Mouse (Mus musculus) kidney, adult 2 months (tissue): Measurements from ENCODE around the gene Csnk2b. TPM values are rescaled to one million over a fixed set of nuclear protein-coding genes. Genes with fewer than 3 reads are reported as not detected.

Experiments
- DNase-seq: peaks from one replicate; pipeline ENCODE4 v3.0.0; 2021
- H3K27ac ChIP-seq: fragments of 200-500 bp; 2 replicates; pipeline ENCODE4 v1.5.1; 2012; ENCODE audit warnings: low read depth, low read length, control low read depth, inconsistent platforms; ENCODE audit not compliant: insufficient read depth
- H3K27me3 ChIP-seq: fragments of 200-500 bp; replicated peaks from 2 replicates; pipeline ENCODE4 v1.6.1; 2012; ENCODE audit warnings: mild to moderate bottlenecking, moderate library complexity, low read length, inconsistent platforms; ENCODE audit not compliant: control insufficient read depth, insufficient read depth
- H3K36me3 ChIP-seq: fragments of 200-500 bp; 2 replicates; pipeline ENCODE4 v1.6.1; 2012; ENCODE audit warnings: mild to moderate bottlenecking, moderate library complexity, low read length, inconsistent platforms; ENCODE audit not compliant: control insufficient read depth, insufficient read depth
- H3K4me1 ChIP-seq: fragments of 200-500 bp; 2 replicates; pipeline ENCODE4 v1.6.1; 2011; ENCODE audit warnings: low read length; ENCODE audit not compliant: control insufficient read depth, insufficient read depth
- H3K4me3 ChIP-seq: fragments of 200-500 bp; 2 replicates; pipeline ENCODE4 v1.5.1; 2011; ENCODE audit warnings: mild to moderate bottlenecking, low read depth, low read length, control low read depth; ENCODE audit not compliant: insufficient read depth
- CTCF ChIP-seq: fragments of 200-500 bp; conservative IDR thresholded peaks from 2 replicates; pipeline ENCODE4 v1.5.1; 2011; ENCODE audit warnings: low read depth, mild to moderate bottlenecking, control low read depth, low read length, moderate library complexity, mixed read lengths; ENCODE audit not compliant: insufficient read depth, insufficient read length
- POLR2A ChIP-seq: fragments of 200-500 bp; IDR thresholded peaks from one replicate; pipeline ENCODE4 v1.6.1; 2011; ENCODE audit warnings: low read depth, low read length, control low read depth
- WGBS: fragments of 180-500 bp; shearing (Covaris S2); methylation state at CpG from one replicate; pipeline ENCODE4 v1.1.7; 2018; 5-methylcytosine and 5-hydroxymethylcytosine counted together
- polyA plus RNA-seq: library from polyadenylated mRNA; depleted of rRNA; stranded (reverse); fragments of >200 nt; gene quantifications from 2 replicates; pipeline ENCODE4 v1.2.3, GENCODE M21; 2012; rRNA removed

Gene Csnk2b
- polyA plus RNA-seq, 1 experiment = 474 TPM

DNA sequence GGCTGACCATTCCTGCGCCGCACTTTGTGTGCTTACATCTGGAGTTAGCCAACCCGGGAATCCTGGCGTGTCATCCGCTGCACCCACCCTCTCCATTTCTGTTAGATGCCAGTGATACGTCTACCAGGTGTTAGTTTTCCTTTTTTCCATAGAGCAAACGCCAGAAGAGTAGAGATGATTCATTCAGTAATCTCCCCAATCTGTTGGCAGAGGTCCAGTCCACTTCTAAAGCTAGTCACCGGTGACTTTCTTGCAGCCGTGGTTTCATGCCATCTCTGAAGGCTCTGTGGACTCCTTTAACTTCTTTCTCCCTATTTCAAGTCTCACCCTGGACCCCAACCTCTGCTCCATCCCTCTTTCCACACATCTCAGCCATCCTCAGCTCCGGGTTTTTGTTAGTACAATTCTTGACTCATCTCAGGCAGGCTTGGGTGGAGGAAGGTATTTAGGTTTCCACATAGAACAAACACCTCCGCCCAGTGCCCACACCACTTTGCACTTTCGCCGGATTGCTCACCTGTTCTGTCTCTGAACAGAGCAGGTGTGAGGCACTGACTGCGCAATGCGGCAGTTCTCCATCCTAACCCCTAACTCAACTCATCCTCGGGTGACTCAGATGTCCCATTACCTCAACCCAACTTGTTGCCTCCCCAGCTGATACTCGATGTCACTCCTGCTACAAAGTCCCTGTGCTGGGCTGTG lies 53.5 kb downstream of the Csnk2b start:
- no peaks in the 10 kb centered on the region for H3K36me3 ChIP-seq
- no peaks in the 10 kb centered on the region for H3K27me3 ChIP-seq
- H3K4me1 ChIP-seq = no peaks in the 10 kb centered on the region; the same call in 1 of the 2 replicates
- 76% methylated on average over 17 of the region's 17 CpGs for WGBS
- no peak overlapping the region for H3K4me3 ChIP-seq
- H3K27ac ChIP-seq = no peak overlapping the region
- no peak for TF ChIP-seq POLR2A
- TF ChIP-seq CTCF = no peak
- DNase-seq = no peak

Other genes with a start within 250 kb of the Csnk2b start
- 9.4 and 10.8 TPM in 2 replicates for gene Zbtb12, start 242.6 kb downstream of the Csnk2b start, polyA plus RNA-seq
- 0.05 TPM in 1 of 2 replicates, not detected in the other for gene Gm20547, start 240.0 kb downstream of the Csnk2b start, polyA plus RNA-seq
- 62.9 and 73.4 TPM in 2 replicates for gene C2, start 223.8 kb downstream of the Csnk2b start, polyA plus RNA-seq
- gene Ehmt2, start 223.6 kb downstream of the Csnk2b start, polyA plus RNA-seq = 134 and 169 TPM in 2 replicates
- gene Slc44a4, start 207.6 kb downstream of the Csnk2b start, polyA plus RNA-seq = 73.5 and 88.1 TPM in 2 replicates
- 448 and 498 TPM in 2 replicates for gene Neu1, start 190.8 kb downstream of the Csnk2b start, polyA plus RNA-seq
- gene Hspa1b, start 162.8 kb downstream of the Csnk2b start, polyA plus RNA-seq = 38.8 and 56.5 TPM in 2 replicates
- not detected in 2 replicates for gene Gm20481, start 152.1 kb downstream of the Csnk2b start, polyA plus RNA-seq
- gene Hspa1a, start 149.9 kb downstream of the Csnk2b start, polyA plus RNA-seq = 23.4 and 31.5 TPM in 2 replicates
- 0.33 and 0.58 TPM in 2 replicates for gene Hspa1l, start 149.3 kb downstream of the Csnk2b start, polyA plus RNA-seq
- 70.2 and 88.2 TPM in 2 replicates for gene Lsm2, start 140.2 kb downstream of the Csnk2b start, polyA plus RNA-seq
- gene Vars, start 121.1 kb downstream of the Csnk2b start, polyA plus RNA-seq = 52.5 and 64.5 TPM in 2 replicates
- gene Vwa7, start 105.5 kb downstream of the Csnk2b start, polyA plus RNA-seq = 0.80 and 0.89 TPM in 2 replicates
- gene Sapcd1, start 94.0 kb downstream of the Csnk2b start, polyA plus RNA-seq = 0.69 and 0.77 TPM in 2 replicates
- gene Msh5, start 75.3 kb downstream of the Csnk2b start, polyA plus RNA-seq = 1.6 and 2.4 TPM in 2 replicates
- 105 and 117 TPM in 2 replicates for gene Clic1, start 72.1 kb downstream of the Csnk2b start, polyA plus RNA-seq
- 37.7 and 41.0 TPM in 2 replicates for gene Ddah2, start 63.0 kb downstream of the Csnk2b start, polyA plus RNA-seq
- gene Ly6g6c, start 56.7 kb downstream of the Csnk2b start, polyA plus RNA-seq = 0.13 and 0.16 TPM in 2 replicates
- 0.46 and 0.66 TPM in 2 replicates for gene Mpig6b, start 55.9 kb downstream of the Csnk2b start, polyA plus RNA-seq
- 2.1 and 2.5 TPM in 2 replicates for gene Ly6g6e, start 45.2 kb downstream of the Csnk2b start, polyA plus RNA-seq
- 8.1 and 8.9 TPM in 2 replicates for gene Ly6g6d, start 44.0 kb downstream of the Csnk2b start, polyA plus RNA-seq
- not detected in 2 replicates for gene Ly6g6f, start 36.4 kb downstream of the Csnk2b start, polyA plus RNA-seq
- gene Abhd16a, start 32.8 kb downstream of the Csnk2b start, polyA plus RNA-seq = 156 and 217 TPM in 2 replicates
- gene Ly6g5c, start 13.8 kb downstream of the Csnk2b start, polyA plus RNA-seq = not detected in 2 replicates
- gene Ly6g5b, start 6.6 kb downstream of the Csnk2b start, polyA plus RNA-seq = 0.81 and 1.0 TPM in 2 replicates
- gene Gpank1, start 598 bp downstream of the Csnk2b start, polyA plus RNA-seq = 15.1 and 15.5 TPM in 2 replicates
- 10.7 and 12.9 TPM in 2 replicates for gene D17H6S53E, start 4.3 kb upstream of the Csnk2b start, polyA plus RNA-seq
- gene Apom, start 10.0 kb upstream of the Csnk2b start, polyA plus RNA-seq = 138 and 157 TPM in 2 replicates
- 145 and 160 TPM in 2 replicates for gene Bag6, start 13.1 kb upstream of the Csnk2b start, polyA plus RNA-seq
- 237 and 272 TPM in 2 replicates for gene Prrc2a, start 42.8 kb upstream of the Csnk2b start, polyA plus RNA-seq
- 0.65 and 2.6 TPM in 2 replicates for gene Aif1, start 54.0 kb upstream of the Csnk2b start, polyA plus RNA-seq
- gene Lst1, start 66.4 kb upstream of the Csnk2b start, polyA plus RNA-seq = 9.4 and 17.7 TPM in 2 replicates
- 2.5 and 20.9 TPM in 2 replicates for gene Ltb, start 72.4 kb upstream of the Csnk2b start, polyA plus RNA-seq
- gene Tnf, start 80.0 kb upstream of the Csnk2b start, polyA plus RNA-seq = 0.64 and 0.94 TPM in 2 replicates
- 0.08 and 1.1 TPM in 2 replicates for gene Lta, start 83.3 kb upstream of the Csnk2b start, polyA plus RNA-seq
- not detected in 2 replicates for gene Gm16181, start 98.8 kb upstream of the Csnk2b start, polyA plus RNA-seq
- gene Atp6v1g2, start 111.6 kb upstream of the Csnk2b start, polyA plus RNA-seq = 6.6 and 6.7 TPM in 2 replicates
- gene Nfkbil1, start 113.7 kb upstream of the Csnk2b start, polyA plus RNA-seq = 11.5 and 11.7 TPM in 2 replicates
- 203 and 206 TPM in 2 replicates for gene Ddx39b, start 119.7 kb upstream of the Csnk2b start, polyA plus RNA-seq
- gene H2-D1, start 140.7 kb upstream of the Csnk2b start, polyA plus RNA-seq = 340 and 351 TPM in 2 replicates
- gene H2-Q1, start 198.4 kb upstream of the Csnk2b start, polyA plus RNA-seq = 0.03 TPM in 1 of 2 replicates, not detected in the other
- gene H2-Q2, start 220.2 kb upstream of the Csnk2b start, polyA plus RNA-seq = 2.1 and 2.4 TPM in 2 replicates